Mouse (Mus musculus) erythroid progenitor cell, adult 5-6 weeks (primary cell): ENCODE results near the gene Mark3. TPM values are rescaled to one million over a fixed set of nuclear protein-coding genes. Genes with fewer than 3 reads are reported as not detected.
A peak's percentile ranks its signal among the peaks of the same experiment; 100 is the strongest.
"Not testable (repeated sequence)": the region's sequence is repeated elsewhere in the genome, so short reads cannot be mapped to it uniquely, and the experiment has no call there.

Experiments
- ATAC-seq: replicated peaks from 2 replicates; pipeline ENCODE4 v1.8.0; 2016; ENCODE audit warnings: moderate number of reproducible peaks, mild to moderate bottlenecking, moderate TSS enrichment, inconsistent platforms; ENCODE audit not compliant: poor library complexity, low FRiP score, severe bottlenecking
- total RNA-seq, 2 experiments: library from RNA; stranded (forward) in 1 of 2; stranded (reverse) in 1 of 2; fragments of 150-400 nt in 1 of 2; fragments of 186-747, 209-891 nt in 1 of 2; gene quantifications; 2 replicates each; pipeline versions ENCODE4 v1.2.3 to v1.2.4; 2015 to 2017; ENCODE audit warnings: low replicate concordance in 2 of 2

Mark3 gene
- total RNA-seq, 2 experiments from 2014 or later: 177 to 200 TPM

DNA sequence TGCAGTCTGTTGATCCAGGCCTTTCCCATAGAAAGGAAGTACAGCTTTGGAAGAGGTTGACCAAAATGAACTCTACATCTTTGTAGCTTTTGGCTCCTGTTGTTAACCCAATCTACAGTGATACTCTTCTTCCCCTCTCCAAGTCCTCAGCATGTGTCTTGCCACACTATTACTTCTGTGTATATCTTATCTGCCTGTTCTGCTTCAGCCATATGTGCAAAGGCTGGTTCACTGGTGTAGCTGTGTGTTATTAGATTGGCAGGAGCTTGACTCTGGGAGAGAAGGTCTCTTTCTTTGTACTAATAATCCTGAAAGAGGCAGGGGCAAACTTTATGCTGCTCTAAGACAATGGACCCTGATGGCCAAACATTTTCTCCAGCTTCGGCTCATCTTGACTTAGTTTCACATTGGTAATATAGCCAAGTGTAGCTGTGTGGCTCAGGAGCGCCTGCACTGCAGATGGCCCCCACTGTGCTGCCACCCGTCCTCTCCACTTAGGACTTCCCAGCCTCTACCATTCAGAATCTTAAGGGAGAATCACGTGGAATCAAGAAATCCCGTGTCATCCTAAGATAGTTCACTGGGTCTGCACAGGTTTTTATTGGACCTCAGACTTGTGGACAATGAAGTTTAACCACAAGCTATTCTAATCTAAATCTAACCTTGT, 40.3 kb downstream of the Mark3 start:
- 0 out of 2 replicates have a peak, but pooled peaks have one; percentile 25 for ATAC-seq

DNA sequence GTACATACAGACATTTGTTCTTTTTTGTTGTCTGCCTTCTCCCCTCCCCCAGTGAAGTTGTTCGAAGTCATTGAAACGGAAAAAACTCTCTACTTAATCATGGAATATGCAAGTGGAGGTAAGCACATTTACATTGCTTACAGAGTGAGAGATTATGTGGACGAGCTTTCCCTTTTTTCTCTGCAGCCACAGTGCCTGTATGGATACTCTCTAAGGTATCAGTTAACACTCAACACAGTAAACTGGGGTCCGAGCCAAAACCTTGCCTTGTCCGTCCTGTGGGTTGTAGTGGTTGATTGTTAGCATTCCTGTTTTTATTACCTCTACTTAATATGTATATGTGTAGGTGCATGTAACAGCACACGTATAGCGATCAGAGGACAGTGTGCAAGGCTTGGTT, 43.9 kb downstream of the Mark3 start:
- ATAC-seq: no peak

DNA sequence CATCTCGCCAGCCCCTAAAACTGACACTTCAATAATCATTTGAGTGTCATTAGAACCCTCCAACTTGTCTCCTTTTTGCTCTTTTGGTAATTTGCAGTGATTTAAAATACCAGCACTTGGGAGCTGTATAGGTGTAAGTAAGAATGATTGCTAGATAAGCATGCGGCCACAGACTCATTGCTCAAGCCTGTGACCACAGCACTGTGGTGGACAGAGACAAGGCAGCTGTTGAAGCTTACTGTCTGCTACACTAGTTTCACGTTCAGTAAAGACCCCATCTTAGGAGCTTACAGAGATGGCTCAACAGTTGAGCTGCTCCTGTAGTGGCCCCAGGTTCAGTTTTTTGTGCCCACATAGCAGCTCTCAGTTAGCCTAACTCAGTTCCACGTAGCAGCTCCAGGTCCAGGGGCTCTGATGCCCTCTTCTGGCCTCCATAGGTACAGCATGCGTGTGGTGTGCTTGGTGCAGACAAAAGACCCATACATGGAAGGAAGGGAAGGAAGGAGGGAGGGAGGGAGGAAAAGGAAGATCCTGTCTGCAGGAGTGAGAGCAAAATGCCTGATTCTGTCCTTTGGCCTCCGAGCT, 73.8 kb downstream of the Mark3 start:
- ATAC-seq: peak; percentile 81

DNA sequence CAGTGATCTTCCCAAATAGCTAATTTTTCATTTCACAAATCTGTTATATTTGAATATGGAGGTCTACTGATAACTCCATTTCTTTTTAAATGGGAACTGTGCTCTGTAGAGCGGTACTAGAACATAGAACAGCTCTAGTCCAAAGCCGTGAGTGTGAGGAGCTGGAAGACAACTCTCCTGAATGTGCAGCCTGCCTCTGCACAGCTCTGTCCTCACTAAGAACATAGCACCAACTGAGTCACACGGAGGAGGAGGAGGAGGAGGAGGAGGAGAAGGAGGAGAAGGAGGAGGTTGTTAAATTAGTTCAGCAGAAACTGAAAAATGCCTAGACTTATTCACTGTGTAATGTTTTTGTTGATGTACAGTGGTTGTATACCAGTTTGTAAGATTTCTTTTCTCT, 78.6 kb downstream of the Mark3 start:
- ATAC-seq: no peak

DNA sequence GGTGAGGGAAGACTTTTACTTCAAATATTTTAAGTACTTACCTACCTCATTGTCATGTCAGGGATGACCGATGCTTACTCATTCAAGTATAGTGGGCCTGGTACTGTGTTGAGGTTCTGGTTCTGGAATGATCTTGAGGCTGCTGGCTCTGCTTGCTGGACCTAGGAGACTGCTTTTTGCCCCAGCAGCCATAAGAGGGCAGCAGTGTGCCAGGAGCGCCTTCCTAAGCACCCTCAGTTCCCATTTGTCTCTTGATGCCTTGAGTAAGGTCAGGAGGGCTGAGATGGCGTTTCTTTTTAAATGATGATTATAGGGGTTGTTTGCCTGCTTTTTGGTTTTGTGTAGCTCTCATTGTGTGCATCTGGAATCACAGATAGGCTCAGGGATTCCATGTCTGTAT, 79.1 kb downstream of the Mark3 start:
- peak; percentile 72 for ATAC-seq

DNA sequence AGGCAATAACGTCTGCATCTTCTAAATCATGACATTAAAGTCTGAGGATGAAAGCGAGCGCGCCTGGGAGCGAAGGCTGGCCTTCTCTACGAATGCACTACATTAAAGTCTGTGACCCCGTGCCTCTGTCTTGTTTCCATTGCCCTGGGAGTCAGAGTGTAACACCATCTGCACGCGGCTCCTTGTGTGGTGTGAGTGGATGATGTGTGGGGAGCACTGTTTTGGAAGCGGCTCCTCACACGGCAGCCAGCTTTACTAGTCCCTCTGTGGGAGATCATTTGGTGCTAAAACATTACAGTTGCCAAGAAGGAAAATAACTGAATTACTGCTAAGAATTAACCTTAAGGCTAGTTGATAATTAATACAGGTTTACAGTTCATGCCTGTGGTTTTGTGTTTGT, 81.4 kb downstream of the Mark3 start:
- no peak for ATAC-seq

DNA sequence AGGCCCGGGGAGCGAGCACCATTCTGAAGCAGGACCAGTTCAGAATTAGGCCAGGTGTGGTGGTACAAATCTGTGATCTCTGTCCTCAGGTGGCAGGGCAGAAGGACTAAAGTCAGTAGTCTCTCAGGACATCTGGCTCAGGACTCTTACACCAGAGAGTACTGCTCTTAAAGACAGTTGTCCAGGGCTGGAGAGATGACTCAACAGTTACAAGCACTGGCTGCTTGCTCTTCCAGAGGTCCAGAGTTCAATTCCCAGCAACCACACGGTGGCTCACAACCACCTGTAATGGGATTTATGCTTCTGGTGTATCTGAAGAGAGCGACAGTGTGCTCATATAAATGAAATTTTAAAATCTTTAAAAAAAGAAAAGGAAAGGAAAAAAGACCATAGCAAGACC, 85.0 kb downstream of the Mark3 start:
- ATAC-seq: no peak

DNA sequence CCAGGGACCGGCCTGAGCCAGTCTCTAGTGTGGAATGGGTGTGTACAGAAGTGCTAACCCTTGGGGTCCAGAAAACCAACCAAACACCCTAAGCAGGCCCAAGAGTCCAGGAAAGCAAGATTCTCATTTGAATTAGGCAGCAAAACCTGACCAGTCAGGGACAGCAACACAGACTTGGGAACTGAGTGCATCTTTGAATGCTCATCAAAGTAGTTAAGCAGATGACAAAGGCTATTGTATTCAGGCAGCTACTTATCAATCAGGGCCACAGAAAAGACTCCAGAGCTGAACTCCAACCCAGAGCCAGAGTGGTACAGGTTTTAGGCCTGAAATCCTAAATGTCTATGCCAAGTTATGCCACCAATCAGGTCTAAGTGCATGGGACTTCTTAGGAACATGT, 86.3 kb downstream of the Mark3 start:
- no peak for ATAC-seq

DNA sequence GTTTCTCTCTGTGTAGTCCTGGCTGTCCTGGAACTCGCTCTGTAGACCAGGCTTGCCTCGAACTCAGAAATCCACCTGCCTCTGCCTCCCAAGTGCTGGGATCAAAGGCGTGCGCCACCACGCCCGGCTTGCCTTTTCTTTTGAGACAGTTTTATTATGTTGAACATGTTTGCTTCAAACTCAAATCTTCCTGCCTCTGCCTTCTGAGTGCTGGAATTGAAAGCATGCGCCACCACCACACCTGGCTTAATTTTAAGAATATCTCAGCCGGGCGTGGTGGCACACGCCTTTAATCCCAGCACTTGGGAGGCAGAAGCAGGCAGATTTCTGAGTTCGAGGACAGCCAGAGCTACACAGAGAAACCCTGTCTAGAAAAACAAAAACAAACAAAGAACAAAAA, 87.2 kb downstream of the Mark3 start:
- not testable (repeated sequence) for ATAC-seq

DNA sequence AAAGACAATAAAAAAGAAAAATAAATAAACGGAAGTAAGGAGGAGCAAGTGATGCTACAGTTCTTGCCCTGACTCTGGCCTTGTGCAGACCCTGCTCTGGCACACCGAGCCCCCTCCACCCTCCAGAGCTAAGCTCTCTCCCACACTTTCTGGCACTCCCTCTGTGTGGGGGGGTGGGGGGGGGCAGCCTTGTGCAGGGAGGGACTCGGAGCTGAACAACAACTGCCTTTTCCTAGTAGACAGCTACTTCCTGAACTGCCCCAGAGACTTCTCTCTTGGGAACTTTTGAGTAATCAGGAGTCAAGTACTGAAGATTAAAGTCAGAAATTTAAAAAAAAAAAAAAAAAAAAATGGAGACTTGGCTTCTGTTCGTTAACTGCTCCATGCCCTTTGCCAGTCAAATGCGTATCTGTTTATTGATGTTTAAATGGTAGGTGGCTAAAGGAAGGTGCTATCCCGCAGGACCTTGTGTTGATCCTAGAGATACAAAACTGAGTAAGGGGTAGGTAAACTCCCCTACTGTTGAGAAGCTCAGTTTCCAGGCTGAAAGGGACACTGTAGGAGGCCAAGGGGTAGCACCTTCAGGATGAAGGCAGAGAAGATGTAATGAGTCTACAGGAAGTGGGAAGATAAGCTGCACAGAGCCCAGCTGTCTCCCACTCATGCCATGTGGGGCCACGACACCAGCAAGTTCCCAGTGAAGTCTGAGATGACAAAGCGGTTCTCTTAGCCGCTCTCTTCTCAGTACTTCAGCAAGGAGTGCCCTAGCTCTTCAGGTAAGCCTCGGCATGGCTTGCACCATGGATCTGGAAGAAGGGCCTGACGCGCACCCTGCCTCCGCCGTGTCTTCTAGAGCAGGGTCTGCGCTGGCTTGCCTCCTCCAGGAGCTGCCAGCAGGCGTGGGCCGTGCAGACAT, 89.2 kb downstream of the Mark3 start:
- ATAC-seq: no peak

DNA sequence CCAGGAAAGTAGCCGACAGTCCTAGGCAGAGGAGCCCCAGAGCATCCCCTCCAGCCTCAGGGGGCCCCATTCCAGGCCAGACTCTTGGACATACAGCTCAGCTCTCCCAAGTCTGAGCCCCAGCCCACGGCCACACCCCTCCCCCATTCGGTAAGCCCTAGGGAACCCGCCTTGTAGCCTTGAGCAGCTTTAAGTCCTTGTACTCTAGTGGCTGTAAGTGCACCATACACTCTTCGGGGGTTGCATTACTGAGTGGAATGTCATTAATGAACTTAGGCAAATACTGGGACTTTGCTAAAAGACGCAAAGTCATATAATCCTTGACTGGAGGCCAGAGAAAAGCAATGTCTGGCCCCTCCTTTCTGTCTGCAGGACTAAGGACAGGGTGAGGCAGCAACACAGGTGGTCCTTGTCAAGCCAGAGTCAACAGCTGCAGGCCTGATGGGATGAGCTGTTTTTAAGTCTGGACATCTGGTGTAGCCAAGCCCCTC, 89.9 kb downstream of the Mark3 start:
- ATAC-seq: no peak

DNA sequence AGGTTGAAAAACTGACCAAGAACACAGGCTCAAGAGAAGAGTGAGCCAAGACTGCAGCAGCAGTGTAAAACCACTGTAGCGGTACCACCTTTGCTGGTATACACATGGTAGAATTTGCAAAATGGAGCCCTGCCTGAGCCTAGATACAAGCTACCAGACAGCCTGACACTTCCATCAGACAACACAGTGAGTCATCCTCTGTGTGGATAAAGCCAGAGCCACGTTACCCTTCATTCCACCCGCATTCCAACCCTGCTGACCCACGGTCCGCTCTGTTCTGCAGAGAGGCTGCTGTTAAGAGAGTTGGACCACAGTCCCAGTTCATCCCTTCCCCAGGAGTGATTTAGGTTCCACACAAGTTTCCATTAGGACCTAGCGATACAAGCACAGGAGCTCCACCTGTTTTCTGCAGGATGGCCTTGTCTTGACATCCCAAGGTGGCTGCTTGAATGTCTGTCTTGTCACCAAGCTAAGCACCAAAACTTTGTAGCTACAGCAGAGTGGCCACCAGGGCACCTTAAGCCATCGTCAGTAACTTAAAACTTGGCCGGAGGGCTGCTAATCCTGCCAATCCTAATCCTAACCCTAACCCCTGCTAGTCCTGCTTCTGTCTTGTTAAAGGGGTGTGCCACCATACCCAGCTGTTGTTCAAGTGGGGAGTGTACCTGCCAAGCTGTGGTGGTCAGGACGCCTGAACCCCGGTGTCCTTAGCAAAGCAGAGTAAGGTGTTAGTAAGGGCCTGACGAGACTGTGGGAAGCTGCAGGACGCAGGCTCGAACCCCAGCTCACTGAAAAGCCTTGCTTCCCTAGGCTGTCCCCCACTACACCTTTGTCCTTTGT, 90.9 kb downstream of the Mark3 start:
- ATAC-seq: no peak

DNA sequence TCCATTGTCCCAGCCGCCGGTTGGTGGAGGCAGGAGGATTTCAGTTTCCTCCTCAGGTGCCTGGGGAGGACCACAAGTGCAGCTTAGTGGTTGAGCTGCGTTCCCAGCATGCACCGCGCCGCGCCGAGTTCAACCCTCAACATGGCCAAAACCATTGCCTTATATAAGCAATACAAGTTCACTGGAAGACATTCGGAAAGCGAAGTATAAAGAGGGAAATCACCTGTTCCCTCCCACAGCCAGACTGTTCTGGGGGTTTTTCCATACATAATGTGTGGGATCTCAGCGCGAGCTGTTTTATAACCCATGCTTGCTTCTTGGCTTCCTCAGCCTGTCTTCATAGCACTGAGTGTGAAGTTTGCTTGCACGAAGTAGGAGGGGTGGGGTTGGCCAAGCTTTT, 92.1 kb downstream of the Mark3 start:
- ATAC-seq: no peak

DNA sequence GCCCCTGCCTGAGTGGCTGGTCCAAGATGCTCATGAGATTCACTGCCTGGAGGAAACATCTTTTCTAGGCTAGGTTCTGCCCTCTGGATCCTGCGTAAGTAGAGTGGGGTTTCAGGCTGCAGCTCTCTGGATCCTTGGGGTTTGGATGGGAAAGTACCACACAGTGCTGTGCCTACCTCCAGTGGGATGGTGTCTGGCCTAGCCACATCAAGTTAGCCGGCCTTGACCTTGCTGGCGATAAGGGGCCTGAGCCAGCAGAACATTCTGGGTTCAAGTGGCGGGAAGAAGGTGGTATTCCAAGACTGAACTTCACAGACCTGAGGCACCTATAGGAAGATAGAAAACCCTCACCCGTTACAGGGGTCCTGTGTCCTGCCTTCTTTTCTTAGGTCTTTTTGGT, 93.1 kb downstream of the Mark3 start:
- no peak for ATAC-seq

DNA sequence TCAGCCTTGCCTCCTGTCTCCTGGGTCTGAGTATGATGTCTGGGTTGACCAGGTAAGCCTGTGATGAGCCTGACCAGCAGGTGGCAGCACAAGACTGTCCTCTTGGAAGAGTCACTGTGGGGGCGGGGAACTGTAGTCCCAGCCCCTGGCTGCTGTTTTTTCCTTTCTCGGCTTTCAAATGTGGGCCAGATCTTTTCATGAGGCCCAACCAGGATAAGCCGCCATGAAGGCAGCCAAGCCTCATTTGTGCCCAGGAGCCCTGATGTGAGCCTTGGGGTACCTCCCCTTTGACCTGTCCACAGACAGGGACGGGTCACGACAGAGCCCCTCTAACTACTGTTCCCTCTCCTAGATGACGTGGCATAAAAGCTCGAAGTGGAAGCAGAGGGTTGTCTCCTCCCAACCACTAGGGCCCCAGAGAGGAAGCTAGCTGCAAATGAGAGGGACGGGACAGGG, 94.2 kb downstream of the Mark3 start:
- ATAC-seq: peak; percentile 68

DNA sequence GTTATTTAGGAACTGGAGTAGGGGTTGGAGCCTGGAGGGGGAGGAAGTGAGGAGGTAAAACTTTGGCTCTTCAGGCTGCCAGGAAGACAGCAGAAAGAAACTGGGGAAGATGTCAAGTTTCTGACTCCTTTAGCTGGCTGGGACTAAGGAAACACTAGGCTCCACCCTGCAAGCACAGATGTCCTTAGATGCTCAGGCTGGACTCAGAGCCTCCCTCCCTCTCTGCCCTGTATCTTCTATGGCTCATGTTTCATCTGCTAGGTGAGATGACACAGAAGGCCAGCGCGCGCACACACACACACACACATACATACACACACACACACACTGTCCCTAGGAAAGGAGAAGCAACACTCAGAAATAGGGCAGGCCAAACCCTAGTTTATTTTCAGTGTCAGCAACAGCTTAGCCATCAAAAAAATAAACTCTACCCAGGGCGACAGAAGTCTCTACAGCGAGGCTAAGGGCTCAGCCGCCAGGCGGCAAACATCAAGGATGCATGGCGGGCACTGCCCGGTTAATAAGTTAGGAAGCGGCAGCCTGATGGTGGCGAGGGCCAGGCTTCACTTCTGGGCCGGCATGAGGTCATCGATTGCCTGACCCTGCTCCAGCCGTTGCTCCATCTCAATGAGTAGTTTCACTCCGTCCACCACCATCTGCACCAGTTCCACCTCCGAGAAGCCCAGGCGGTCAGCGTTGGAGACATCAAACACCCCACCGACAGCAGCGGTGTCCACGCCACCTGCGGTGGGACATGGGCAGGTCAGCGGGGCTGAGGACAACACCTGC, 94.9 kb downstream of the Mark3 start:
- no peak for ATAC-seq

DNA sequence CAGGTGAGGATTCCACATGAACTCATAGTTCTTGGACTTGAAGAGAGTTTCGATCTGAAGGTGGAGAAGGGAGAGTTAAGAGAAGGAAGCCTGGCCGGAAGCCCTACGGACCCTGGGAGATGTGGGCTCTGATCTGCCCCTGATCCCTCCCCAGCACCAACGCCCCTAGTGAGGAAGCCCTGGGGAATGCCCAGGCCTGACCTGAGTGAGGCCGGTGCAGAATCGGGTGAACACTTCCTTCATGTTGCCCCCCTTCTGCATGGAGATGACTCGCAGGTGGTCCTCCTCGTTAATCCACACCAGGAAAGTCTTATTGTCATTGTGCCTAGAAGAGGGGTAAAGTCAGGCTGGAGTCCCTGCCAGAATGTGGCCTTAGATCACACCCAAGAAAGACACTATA, 95.6 kb downstream of the Mark3 start:
- ATAC-seq: no peak

DNA sequence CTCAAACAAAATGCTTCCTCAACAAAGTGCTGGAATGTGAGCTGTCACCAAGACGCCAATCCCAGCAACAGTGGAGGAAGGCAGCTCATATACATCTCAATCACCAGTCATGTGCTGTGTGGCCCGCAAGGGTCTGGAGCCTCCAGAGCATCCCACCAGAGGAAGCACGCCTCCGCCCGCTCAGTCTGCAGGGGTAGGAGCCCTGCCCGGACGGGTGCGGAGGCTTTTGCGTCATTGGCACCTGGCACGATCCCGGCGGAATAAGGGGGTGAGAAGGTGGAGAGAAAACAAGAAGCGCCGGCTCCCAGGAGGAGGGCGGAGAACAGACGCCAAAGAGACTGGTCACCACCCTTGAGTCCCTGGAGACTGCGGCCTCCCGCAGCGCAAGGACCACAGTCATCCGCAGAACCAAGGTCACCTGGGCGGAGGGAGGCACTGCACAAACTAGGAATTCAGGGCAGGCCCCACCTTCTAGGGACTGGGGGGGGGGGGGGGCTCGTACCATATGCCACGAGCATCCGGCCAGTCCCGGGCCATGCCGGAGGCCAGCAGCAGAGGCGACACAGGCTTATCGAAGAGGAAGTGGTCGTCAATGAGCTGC, 96.1 kb downstream of the Mark3 start:
- ATAC-seq: no peak

DNA sequence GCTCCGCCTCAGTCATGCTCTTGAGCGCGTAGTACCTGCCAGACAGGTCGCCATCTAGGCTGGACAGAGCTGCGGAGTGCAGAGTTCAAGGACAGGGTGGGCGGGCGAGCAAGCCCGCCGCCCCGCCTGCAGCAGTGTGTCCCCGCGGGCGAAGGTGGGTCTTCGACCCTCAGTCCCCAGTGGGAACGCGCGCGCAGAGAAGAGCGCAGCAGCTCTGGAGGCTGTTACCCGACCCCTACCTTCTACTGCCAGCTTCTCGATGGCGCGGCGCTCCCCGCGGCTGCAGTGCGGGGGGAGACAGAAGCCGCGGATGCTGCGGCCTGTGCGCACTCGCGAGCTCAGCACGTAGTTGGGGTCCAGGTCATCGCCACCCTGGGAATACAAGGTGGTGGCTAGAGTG, 96.7 kb downstream of the Mark3 start:
- no peak for ATAC-seq
